Mouse (Mus musculus) kidney, embryonic 14.5 days (tissue): ENCODE results near the gene Il5ra. TPM values are rescaled to one million over a fixed set of nuclear protein-coding genes. Genes with fewer than 3 reads are reported as not detected.
A peak's percentile ranks its signal among the peaks of the same experiment; 100 is the strongest.

Source experiments
- ATAC-seq: fragments of 200-750 bp; cut with Nextera tagmentation; 2 replicates; pipeline ENCODE4 v1.8.0; 2017; ENCODE audit warnings: moderate number of reproducible peaks, mild to moderate bottlenecking, moderate TSS enrichment, moderate library complexity; ENCODE audit not compliant: low FRiP score, low TSS enrichment
- H3K27ac ChIP-seq: fragments of 300-500 bp; sonication (generic); 2 replicates; pipeline ENCODE4 v1.5.1; 2014; ENCODE audit warnings: low read depth, mild to moderate bottlenecking, low read length, moderate library complexity, mixed read lengths
- H3K27me3 ChIP-seq: fragments of 300-500 bp; sonication (generic); 2 replicates; pipeline ENCODE4 v1.6.1; 2014; ENCODE audit warnings: mild to moderate bottlenecking, low read length; ENCODE audit not compliant: control insufficient read depth, insufficient read depth
- H3K36me3 ChIP-seq: fragments of 300-500 bp; sonication (generic); 2 replicates; pipeline ENCODE4 v1.6.1; 2014; ENCODE audit warnings: low read length, mixed read lengths; ENCODE audit not compliant: control insufficient read depth, insufficient read depth
- H3K4me1 ChIP-seq: fragments of 300-500 bp; sonication (generic); 2 replicates; pipeline ENCODE4 v1.6.1; 2014; ENCODE audit warnings: low read length, mixed read lengths; ENCODE audit not compliant: control insufficient read depth, insufficient read depth
- H3K4me2 ChIP-seq: fragments of 300-500 bp; sonication (generic); replicated peaks from 2 replicates; pipeline ENCODE4 v1.6.1; 2014; ENCODE audit warnings: low read depth, mild to moderate bottlenecking, low read length
- H3K4me3 ChIP-seq: fragments of 300-500 bp; sonication (generic); 2 replicates; pipeline ENCODE4 v1.5.1; 2014; ENCODE audit warnings: mild to moderate bottlenecking, low read length
- H3K9ac ChIP-seq: fragments of 300-500 bp; sonication (generic); 2 replicates; pipeline ENCODE4 v1.6.1; 2014; ENCODE audit warnings: low read depth, mild to moderate bottlenecking, low read length, moderate library complexity
- H3K9me3 ChIP-seq: fragments of 300-500 bp; sonication (generic); 2 replicates; pipeline ENCODE4 v1.6.1; 2016; ENCODE audit warnings: low read length; ENCODE audit not compliant: control insufficient read depth
- WGBS: fragments of 180-500 bp; shearing (Covaris S2); extraction: QIAGEN DNeasy Blood & Tissue Kit; methylation state at CpG from one replicate; pipeline ENCODE4 v1.1.7; 2014; 5-methylcytosine and 5-hydroxymethylcytosine counted together
- polyA plus RNA-seq: library from polyadenylated mRNA; unstranded; fragments of >200 nt; fragmentation: Nextera tagmentation; extraction: Ambion mirVana; gene quantifications from 2 replicates; pipeline ENCODE4 v1.2.1, GENCODE M21; 2014

Gene Il5ra
- polyA plus RNA-seq, 1 experiment from 2014 or later = not detected

- Histone ChIP-seq H3K4me1 (no peaks in the 10 kb centered on the region), H3K9ac (no peak overlapping the region), H3K4me3 (no peak overlapping the region), H3K27me3 (no peaks in the 10 kb centered on the region), H3K9me3 (no peaks in the 10 kb centered on the region), H3K4me2 (no peak overlapping the region), H3K27ac (no peak overlapping the region), H3K36me3 (no peaks in the 10 kb centered on the region)
- ATAC-seq = peak; percentile 71; the same call in 1 of the 2 replicates
- 29% methylated on average over 3 of the region's 3 CpGs for WGBS
Measured at GRCm38 (mm10) chr6:106705506-106706035, 43.3 kb downstream of the Il5ra start.

DNA sequence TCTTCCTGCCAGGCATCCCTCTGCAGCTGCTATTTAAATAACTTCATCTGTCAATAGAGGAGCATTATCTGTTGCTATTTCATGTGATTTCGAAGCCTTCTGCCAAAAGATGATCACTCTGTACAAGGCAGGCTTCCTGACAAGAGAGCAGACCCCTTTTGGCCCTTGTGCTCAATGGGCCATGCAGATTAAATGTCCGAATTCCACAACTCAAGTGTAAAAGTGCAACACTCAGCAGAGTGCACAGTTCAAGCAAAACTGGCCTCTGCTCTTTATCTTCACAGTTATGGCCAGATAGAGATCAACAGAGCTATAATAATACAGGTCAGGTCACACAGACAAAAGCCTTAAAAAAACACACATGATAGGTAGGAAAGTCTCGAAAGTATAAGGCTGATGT is 46.9 kb downstream of the Il5ra start:
- WGBS = 31% methylated on average over 3 of the region's 3 CpGs
- H3K4me1 ChIP-seq = no peaks in the 10 kb centered on the region
- no peak overlapping the region for H3K4me3 ChIP-seq
- H3K27me3 ChIP-seq = no peaks in the 10 kb centered on the region
- H3K36me3 ChIP-seq = no peaks in the 10 kb centered on the region
- H3K9ac ChIP-seq = no peak overlapping the region
- no peak overlapping the region for H3K4me2 ChIP-seq
- no peaks in the 10 kb centered on the region for H3K9me3 ChIP-seq
- ATAC-seq = peak; percentile 77
- H3K27ac ChIP-seq = no peak overlapping the region

GRCm38 (mm10) chr6:106675581-106675980 is 73.3 kb downstream of the Il5ra start:
- no peak overlapping the region for H3K4me2 ChIP-seq
- no peaks in the 10 kb centered on the region for H3K4me1 ChIP-seq
- no peaks in the 10 kb centered on the region for H3K9me3 ChIP-seq
- no peak overlapping the region for H3K4me3 ChIP-seq
- ATAC-seq = no peak
- no peak overlapping the region for H3K9ac ChIP-seq
- H3K27ac ChIP-seq = no peak overlapping the region
- 84% methylated on average over 8 of the region's 8 CpGs for WGBS
- H3K36me3 ChIP-seq = no peaks in the 10 kb centered on the region
- no peaks in the 10 kb centered on the region for H3K27me3 ChIP-seq

- 32% methylated on average over 6 of the region's 6 CpGs for WGBS
- no peak overlapping the region for H3K4me3 ChIP-seq
- H3K9ac ChIP-seq = no peak overlapping the region
- no peaks in the 10 kb centered on the region for H3K36me3 ChIP-seq
- no peak overlapping the region for H3K4me2 ChIP-seq
- no peaks in the 10 kb centered on the region for H3K4me1 ChIP-seq
- no peak overlapping the region for H3K27ac ChIP-seq
- no peaks in the 10 kb centered on the region for H3K27me3 ChIP-seq
- peak; percentile 39; the same call in 1 of the 2 replicates for ATAC-seq
- no peaks in the 10 kb centered on the region for H3K9me3 ChIP-seq
Measured at GRCm38 (mm10) chr6:106663780-106664651, 84.8 kb downstream of the Il5ra start.

Other genes starting within 250 kb of the Il5ra start
- 73.4 and 73.7 TPM in 2 replicates for gene Trnt1, start 20.1 kb upstream of the Il5ra start, polyA plus RNA-seq
- gene Crbn, start 51.0 kb upstream of the Il5ra start, polyA plus RNA-seq = 38.3 and 52.1 TPM in 2 replicates